Mouse (Mus musculus) heart, adult 11 months (tissue): Measurements from ENCODE around the gene Ppcdc.

ENCODE experiments used
- DNase-seq: peaks from one replicate; pipeline ENCODE4 v3.0.0; 2022

Ppcdc gene

GRCm38 (mm10) chr9:57354377-57355183 is 85.3 kb downstream of the Ppcdc start:
- DNase-seq: peak; percentile 59

DNA sequence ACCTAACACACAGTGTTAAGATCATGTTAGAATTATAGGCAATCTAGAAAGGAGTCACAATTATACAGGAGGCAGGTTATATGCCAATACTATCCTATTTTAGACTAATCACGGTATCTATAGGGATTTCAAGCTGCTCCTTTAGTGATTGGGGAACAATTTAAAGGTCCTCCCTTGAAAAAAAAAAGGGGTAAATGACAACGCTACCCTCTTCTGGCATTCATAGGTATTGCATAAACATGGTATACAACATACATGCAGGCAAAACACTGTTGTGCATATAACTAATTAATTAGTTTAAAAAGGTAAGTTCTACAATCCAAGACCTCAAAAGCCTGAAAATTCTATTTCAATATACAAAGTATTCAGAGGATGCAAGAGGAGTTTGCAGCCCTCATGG is 88.6 kb downstream of the Ppcdc start:
- DNase-seq: no peak

DNA sequence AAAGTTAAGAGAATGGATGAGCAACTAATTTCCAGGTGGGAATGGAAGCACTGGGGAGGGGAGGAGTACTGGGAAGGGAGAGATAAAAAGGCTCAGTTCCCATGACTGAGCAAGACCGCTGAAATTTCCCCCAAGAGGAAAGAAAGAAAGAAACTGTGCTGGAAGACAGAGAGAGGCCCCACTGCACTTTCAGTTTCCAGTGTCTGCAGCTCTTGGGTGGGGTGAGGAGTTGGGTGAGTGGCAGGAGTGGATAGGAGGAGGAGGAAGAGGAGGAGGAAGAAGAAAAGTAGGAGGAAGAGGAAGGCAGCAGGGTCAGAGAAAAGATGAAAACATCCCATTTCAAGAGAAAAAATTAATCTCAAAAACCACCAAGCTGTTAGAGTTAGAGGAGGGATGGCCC is 94.0 kb downstream of the Ppcdc start:
- no peak for DNase-seq

GRCm38 (mm10) chr9:57343752-57344151 is 96.2 kb downstream of the Ppcdc start:
- no peak for DNase-seq

DNA sequence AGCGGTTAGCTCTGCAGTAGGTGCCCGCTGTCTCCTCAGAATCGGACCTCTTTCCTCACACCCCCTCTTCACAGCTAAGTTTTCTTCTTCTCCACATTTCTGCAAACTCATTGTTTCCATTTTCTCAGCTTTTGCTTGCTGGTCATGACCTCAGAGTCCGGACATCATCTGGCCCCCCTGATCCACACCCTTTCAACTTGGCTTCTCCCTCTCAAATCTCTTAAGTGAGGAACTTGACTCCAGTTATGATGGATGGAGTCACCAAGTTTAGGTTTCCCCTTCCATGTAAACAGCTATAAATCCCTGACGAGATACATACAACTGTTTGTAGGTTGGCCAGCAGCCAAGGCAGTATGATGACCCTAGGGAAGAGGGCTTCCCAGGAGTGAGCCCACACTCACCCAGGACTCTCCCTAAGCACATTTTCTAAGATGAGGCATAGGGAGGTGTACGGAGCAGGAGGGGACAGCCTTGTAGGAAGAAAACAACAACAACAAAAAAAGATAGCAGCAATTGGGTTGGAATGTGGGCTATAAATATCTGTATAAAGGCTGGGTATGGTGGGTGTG is 96.9 kb downstream of the Ppcdc start:
- DNase-seq: no peak

DNA sequence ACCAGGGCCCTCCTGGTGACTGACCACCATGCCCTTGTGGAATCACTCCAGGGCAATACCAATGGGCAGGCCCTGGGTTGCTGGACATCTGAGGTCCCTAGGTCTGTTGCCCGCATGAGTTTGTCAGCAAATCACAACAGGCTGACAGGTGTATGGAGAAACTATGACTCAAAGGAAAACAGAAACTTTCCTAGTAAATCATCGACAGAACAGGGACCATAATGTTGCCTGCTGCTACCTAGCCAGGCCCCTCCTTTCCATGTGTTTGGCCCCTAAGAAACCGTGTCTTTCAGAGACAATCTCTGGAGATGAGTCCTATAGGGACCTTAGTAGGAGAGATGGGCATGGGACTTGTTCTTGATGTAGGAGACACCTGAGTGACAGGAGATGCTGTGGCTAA is 97.7 kb downstream of the Ppcdc start:
- no peak for DNase-seq

DNA sequence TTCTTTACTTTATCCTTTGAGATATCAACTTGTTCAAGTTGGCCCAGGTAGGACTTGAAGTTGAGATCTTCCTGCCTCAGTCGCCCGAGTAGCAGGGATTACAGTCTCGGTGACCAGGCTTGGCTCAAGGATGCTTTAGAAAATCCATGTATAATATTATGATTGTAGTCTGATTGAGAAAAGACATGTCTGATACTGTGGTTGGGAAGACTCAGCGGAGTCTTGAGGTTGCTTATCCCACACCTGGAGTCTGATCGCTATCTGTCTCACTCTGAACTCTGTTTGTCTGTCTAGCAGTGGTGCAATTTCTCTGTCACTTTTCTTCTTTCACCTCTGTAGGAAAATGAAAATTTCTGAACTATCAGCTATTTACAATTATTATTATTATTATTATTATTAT is 99.6 kb downstream of the Ppcdc start:
- DNase-seq: no peak

DNA sequence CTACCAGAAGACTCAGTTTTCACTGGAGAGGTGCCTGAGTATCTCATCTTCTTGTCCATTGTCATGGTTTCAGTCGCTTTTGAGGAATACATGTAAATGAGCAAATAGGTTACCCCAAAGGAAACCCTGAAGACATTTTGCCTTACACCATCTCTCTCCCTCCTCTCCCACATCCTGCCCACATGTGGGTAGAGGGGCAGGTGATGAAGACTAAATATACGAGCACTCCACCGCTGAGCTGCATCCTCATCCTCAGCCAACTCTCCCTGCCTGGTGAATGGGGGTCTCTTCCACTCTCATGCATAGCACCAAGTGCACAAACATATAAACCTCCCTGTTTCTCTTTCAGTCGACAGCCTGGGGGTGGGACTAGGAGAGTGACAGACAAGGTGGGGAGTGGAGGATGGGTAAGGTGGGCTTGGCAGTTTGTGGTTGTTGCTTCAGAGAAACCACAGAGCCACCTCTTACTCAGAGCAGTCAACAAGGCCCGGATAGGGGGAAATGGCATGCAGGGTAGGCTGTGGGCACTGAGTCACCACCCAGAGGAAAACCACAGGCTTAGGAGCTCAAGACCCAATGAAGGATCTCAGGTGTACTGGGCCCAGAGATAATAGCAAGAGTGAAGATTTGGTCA is 100.2 kb downstream of the Ppcdc start:
- no peak for DNase-seq

GRCm38 (mm10) chr9:57338706-57339105 is 101.2 kb downstream of the Ppcdc start:
- no peak for DNase-seq
